Mouse (Mus musculus) layer of hippocampus, adult 6 months (tissue): ENCODE measurements around the gene Tsr1. TPM values are rescaled to one million over a fixed set of nuclear protein-coding genes. Genes with fewer than 3 reads are reported as not detected.

Source experiments
- long read RNA-seq, 2 experiments: library from polyadenylated mRNA; unstranded; transcript quantifications; one replicate each; pipeline ENCODE4 v2.0.0; 2019 to 2020
- microRNA-seq: library from miRNA; unstranded; fragments of <30 nt; microRNA quantifications from one replicate; pipeline ENCODE4 v1.2.0, GENCODE M21; 2020
- polyA plus RNA-seq: library from polyadenylated mRNA; unstranded; fragments of <200 nt; fragmentation: Nextera tagmentation; gene quantifications from 2 replicates; pipeline ENCODE4 v1.2.3, GENCODE M21; 2021

Gene Tsr1
- 13.0 and 14.4 TPM in 2 replicates for polyA plus RNA-seq
- long read RNA-seq, experiment 1, transcript Tsr1-201 (15 exons, 3,389 nt), result major isoform, 23 of 36 reads
- long read RNA-seq, experiment 1, partial matches to known transcripts, result 9 of 36 reads
- long read RNA-seq, experiment 1, other reads (novel, unspliced or antisense), result 4 of 36 reads
- long read RNA-seq, experiment 2, transcript Tsr1-201 (15 exons, 3,389 nt), result major isoform, 156 of 183 reads
- long read RNA-seq, experiment 2, partial matches to known transcripts, result 19 of 183 reads
- long read RNA-seq, experiment 2, other reads (novel, unspliced or antisense), result 8 of 183 reads

DNA sequence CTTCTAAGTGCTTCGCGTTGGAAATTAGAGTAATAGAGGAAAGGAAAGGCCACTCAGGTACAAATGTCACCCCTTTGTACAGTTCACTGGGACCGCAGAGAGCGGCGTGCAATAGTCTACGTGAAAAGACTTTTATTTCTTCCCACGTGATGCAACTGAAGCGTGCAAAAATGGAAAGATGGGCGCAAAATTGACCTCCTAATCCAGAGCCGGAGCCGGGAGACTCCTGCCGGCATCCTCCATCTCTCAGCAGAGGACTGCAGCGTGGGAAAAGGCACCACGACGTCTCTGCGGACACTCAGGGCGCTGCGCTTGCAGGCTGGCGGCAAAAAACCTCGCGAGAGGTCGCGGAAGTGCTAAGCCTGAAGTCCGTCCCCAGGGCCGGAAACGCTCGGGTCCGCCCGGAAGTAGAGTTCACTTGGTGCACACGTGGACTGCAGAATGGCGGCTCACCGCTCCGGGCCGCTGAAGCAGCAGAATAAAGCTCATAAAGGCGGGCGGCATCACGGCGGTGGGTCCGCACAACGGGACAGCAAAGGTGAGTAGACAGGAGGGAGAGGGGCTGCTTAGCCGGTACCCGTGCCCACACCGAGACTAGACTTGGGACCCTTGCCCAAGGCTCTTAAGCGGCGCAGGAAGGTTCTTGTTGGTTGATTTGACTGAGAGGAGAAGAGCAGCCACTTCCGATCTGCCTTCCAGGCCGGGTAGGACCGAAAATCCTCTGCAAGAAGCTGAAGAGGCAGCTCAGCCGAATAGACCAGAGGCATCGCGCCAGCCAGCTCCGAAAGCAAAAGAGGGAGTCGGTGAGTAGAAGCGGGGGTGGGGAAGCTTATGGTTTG lies at the start of gene Tsr1:
Tsr1 (plus strand) TSS at position 394 of the 839 bp plus-strand sequence.

DNA sequence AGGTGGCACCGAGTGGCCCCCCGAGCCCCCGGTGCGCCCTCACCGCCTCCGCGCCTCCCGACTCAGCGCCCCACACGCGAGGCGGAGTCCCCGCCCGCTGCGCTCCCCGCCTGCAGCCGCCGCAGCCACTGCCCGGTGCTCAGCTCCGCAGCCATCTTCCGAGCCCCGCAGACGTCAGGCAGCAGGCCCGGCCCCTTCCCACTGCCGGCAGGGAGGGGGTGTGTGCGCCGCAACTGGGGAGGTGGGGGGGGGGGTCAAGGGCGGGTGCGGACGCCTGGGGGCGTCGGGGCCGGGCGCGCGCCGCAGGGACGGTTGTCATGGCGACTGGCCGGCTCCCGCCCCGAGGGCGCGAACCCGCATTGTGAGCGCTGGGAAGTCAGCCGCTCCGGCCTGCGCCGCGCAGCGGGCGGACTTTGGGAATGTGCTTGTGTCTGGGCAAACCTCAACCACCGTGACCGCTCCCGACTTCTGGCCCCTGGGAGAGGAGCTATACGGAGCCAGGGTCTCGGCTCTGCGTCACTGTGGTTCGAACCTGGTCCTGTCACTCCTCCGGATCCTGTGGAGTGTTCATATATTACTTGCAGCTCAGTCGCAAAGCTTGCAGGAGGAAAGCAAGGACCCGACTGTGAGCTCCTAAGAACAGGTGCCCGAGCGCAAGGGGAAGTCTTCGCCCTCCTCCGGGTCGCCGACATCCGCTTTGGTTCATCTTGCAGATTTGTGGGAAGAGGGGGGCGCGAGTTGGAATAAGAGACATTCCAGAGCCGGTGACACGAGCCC lies 782 bp upstream of the Tsr1 start, which contains the start of gene Sgsm2:
Sgsm2 (minus strand) TSS at position 160 of the 777 bp plus-strand sequence.

GRCm38 (mm10) chr11:74925577-74926387 lies 27.9 kb downstream of the Tsr1 start, which contains the start of the genes Smg6 and Srr:
Smg6 (plus strand) TSS chr11:74925823.
Srr (minus strand) TSS chr11:74925948.

Small RNA genes within 50 kb of the gene (microRNA-seq; reads per million reads assigned to microRNA genes)
- gene Mir6926, result 7.5 reads per million, percentile 26 among the genes with 10 or more reads in this experiment

Other genes with a start within 250 kb of the Tsr1 start
- 14.8 and 15.0 TPM in 2 replicates for gene Cluh, start 248.6 kb upstream of the Tsr1 start, polyA plus RNA-seq
- gene Pafah1b1, start 173.4 kb upstream of the Tsr1 start, polyA plus RNA-seq, result 27.9 and 29.9 TPM in 2 replicates
- gene Mettl16, start 127.2 kb upstream of the Tsr1 start, polyA plus RNA-seq, result 13.3 and 19.1 TPM in 2 replicates
- 3.7 and 4.3 TPM in 2 replicates for gene Mnt, start 67.2 kb upstream of the Tsr1 start, polyA plus RNA-seq
- gene Sgsm2, start 1.0 kb upstream of the Tsr1 start, polyA plus RNA-seq, result 6.5 and 7.5 TPM in 2 replicates
- 4.2 and 4.6 TPM in 2 replicates for gene Smg6, start 27.8 kb downstream of the Tsr1 start, polyA plus RNA-seq
- gene Srr, start 27.9 kb downstream of the Tsr1 start, polyA plus RNA-seq, result 59.9 and 61.9 TPM in 2 replicates